In the genomic region with DNA sequence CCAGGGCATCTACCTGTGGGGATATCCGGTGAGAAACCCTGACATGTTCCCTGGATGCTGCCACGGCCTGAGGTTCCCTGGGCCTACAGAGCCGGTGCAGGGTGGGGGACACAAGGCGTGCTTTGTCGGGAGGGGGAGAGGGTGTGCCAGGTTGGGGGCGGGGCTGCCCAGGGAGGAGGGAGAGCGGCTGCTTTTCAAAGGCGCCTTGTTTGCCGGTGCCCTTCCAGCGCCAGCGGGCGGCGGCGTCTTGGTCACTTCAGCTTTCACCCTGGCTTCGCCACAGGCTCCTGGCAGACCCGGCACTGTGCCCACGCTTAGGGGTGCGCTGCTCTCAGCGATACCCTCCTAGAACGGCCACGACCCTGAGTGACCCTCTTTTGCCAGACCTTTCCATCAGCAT, we compare ENCODE assay signal across 8 mouse cellular contexts. TPM values are rescaled to one million over a fixed set of nuclear protein-coding genes. Genes with fewer than 3 reads are reported as not detected.
DNase-seq lines count a peak whose midpoint lies in the region; ATAC-seq and TF ChIP-seq lines count a peak whose summit lies in the region.

No protein-coding gene starts in this region.

- peaks cover 41% of the 10 kb centered on the region for H3K36me3 ChIP-seq in kidney, embryonic 15.5 days
- H3K36me3 ChIP-seq in kidney, adult 2 months (ENCODE audit: control insufficient read depth, insufficient read depth, low read length), result peaks cover 2% of the 10 kb centered on the region; the same call in 1 of the 2 replicates
- peaks cover 42% of the 10 kb centered on the region for H3K36me3 ChIP-seq in forebrain, embryonic 14.5 days (ENCODE audit: control insufficient read depth, insufficient read depth, low read length)
- peaks cover 24% of the 10 kb centered on the region for H3K36me3 ChIP-seq in midbrain, postnatal 0 days (ENCODE audit: insufficient read depth, low read length)

- no peak for TF ChIP-seq CTCF in kidney, adult 2 months (conservative IDR thresholded peaks at IDR 0.05; ENCODE audit: insufficient read depth, insufficient read length, low read depth, low read length)
- no peak for TF ChIP-seq CTCF in midbrain, postnatal 0 days (IDR thresholded peaks at IDR 0.05)

- H3K9me3 ChIP-seq in kidney, embryonic 15.5 days (replicated peaks), result no peaks in the 10 kb centered on the region
- H3K9me3 ChIP-seq in forebrain, embryonic 14.5 days (replicated peaks; ENCODE audit: control insufficient read depth, low read length), result no peaks in the 10 kb centered on the region
- no peaks in the 10 kb centered on the region for H3K9me3 ChIP-seq in midbrain, postnatal 0 days (ENCODE audit: low read length)

- no peak for DNase-seq in kidney, adult 2 months
- peak; percentile 64 for DNase-seq in cerebellum, adult 9-11 months
- DNase-seq in forebrain, embryonic 14.5 days (ENCODE audit: low spot score), result peak; percentile 63
- DNase-seq in left cerebral cortex, adult 18-20 months (ENCODE audit: low spot score in 2 of 2), result peak; percentile 55 to 60
- DNase-seq in midbrain, postnatal 0 days (ENCODE audit: low spot score), result peak; percentile 51
- DNase-seq in urinary bladder, postnatal 36 days (ENCODE audit: low spot score in 2 of 2), result no peak

- H3K4me1 ChIP-seq in kidney, embryonic 15.5 days, result peaks cover 47% of the 10 kb centered on the region
- H3K4me1 ChIP-seq in kidney, adult 2 months (ENCODE audit: control insufficient read depth, insufficient read depth, low read length), result no peaks in the 10 kb centered on the region
- H3K4me1 ChIP-seq in forebrain, embryonic 14.5 days (ENCODE audit: control insufficient read depth, insufficient read depth, low read length), result peaks cover 17% of the 10 kb centered on the region
- H3K4me1 ChIP-seq in midbrain, postnatal 0 days (ENCODE audit: insufficient read depth, low read length), result no peaks in the 10 kb centered on the region

- H3K27me3 ChIP-seq in kidney, embryonic 15.5 days, result peaks cover 42% of the 10 kb centered on the region
- H3K27me3 ChIP-seq in kidney, adult 2 months (replicated peaks; ENCODE audit: control insufficient read depth, insufficient read depth, low read length), result no peaks in the 10 kb centered on the region
- no peaks in the 10 kb centered on the region for H3K27me3 ChIP-seq in forebrain, embryonic 14.5 days (replicated peaks; ENCODE audit: control insufficient read depth, insufficient read depth, low read length)
- H3K27me3 ChIP-seq in midbrain, postnatal 0 days (ENCODE audit: insufficient read depth, low read length), result no peaks in the 10 kb centered on the region

- H3K27ac ChIP-seq in kidney, embryonic 15.5 days, result no peak overlapping the region
- H3K27ac ChIP-seq in kidney, adult 2 months (ENCODE audit: insufficient read depth, low read depth, low read length), result no peak overlapping the region
- peak overlapping the region; percentile 14; the same call in 1 of the 2 replicates for H3K27ac ChIP-seq in forebrain, embryonic 14.5 days (ENCODE audit: low read depth, low read length)
- no peak overlapping the region for H3K27ac ChIP-seq in midbrain, postnatal 0 days (ENCODE audit: low read depth, low read length)

- no peak for TF ChIP-seq POLR2A in kidney, adult 2 months (IDR thresholded peaks at IDR 0.05; ENCODE audit: low read depth, low read length)

- peak overlapping the region; percentile 57 for H3K4me2 ChIP-seq in kidney, embryonic 15.5 days
- peak overlapping the region; percentile 62 for H3K4me2 ChIP-seq in forebrain, embryonic 14.5 days (ENCODE audit: low read length)
- peak overlapping the region; percentile 49 for H3K4me2 ChIP-seq in midbrain, postnatal 0 days (ENCODE audit: low read depth, low read length, poor library complexity, severe bottlenecking)

- H3K4me3 ChIP-seq in kidney, embryonic 15.5 days (replicated peaks), result peak overlapping the region; percentile 27
- H3K4me3 ChIP-seq in kidney, adult 2 months (ENCODE audit: insufficient read depth, low read depth, low read length), result no peak overlapping the region
- H3K4me3 ChIP-seq in forebrain, embryonic 14.5 days (ENCODE audit: low read depth, low read length), result peak overlapping the region; percentile 29
- peak overlapping the region; percentile 28 for H3K4me3 ChIP-seq in midbrain, postnatal 0 days (ENCODE audit: low read depth, low read length)

- peak overlapping the region; percentile 19; the same call in 1 of the 2 replicates for H3K9ac ChIP-seq in kidney, embryonic 15.5 days
- peak overlapping the region; percentile 57 for H3K9ac ChIP-seq in forebrain, embryonic 14.5 days (ENCODE audit: low read length)
- H3K9ac ChIP-seq in midbrain, postnatal 0 days (replicated peaks; ENCODE audit: low read length, poor library complexity, severe bottlenecking), result 0 out of 2 replicates have a peak overlapping the region, but pooled peaks have one; percentile 39

- 14% methylated on average over 18 of the region's 21 CpGs for WGBS in kidney, embryonic 15.5 days
- WGBS in kidney, adult 2 months, result 13% methylated on average over 21 of the region's 21 CpGs
- 4% methylated on average over 21 of the region's 21 CpGs for WGBS in forebrain, embryonic 14.5 days
- WGBS in midbrain, postnatal 0 days, result 16% methylated on average over 20 of the region's 21 CpGs

- peak; percentile 7; the same call in 1 of the 2 replicates for ATAC-seq in kidney, embryonic 15.5 days (replicated peaks; ENCODE audit: low FRiP score)
- peak; percentile 58 for ATAC-seq in forebrain, embryonic 14.5 days
- no peak for ATAC-seq in midbrain, postnatal 0 days (ENCODE audit: low FRiP score)
- no peak for ATAC-seq in erythroid progenitor cell, adult 5-6 weeks (replicated peaks; ENCODE audit: low FRiP score, poor library complexity, severe bottlenecking)

RNA-seq across cellular contexts. Expression of gene Col11a2, which starts 0.8 kb away (rescaled TPM):
- polyA plus RNA-seq in kidney, embryonic 15.5 days (2015; fragmentation: Nextera tagmentation; extraction: Ambion mirVana), result 2.2 and 6.6 TPM in 2 replicates
- polyA plus RNA-seq in kidney, adult 2 months (2012; rRNA removed), result 0.35 and 0.39 TPM in 2 replicates
- polyA plus RNA-seq in forebrain, embryonic 14.5 days (2014; fragmentation: Nextera tagmentation; extraction: Ambion mirVana), result 0.95 and 1.6 TPM in 2 replicates
- 10 to 100 TPM; 14.5 to 14.6 TPM for total RNA-seq in left cerebral cortex, adult 18-20 months (2021)
- 17.9 and 24.3 TPM in 2 replicates for total RNA-seq in midbrain, postnatal 0 days (2014; rRNA removed)
- 4.1 and 4.6 TPM in 2 replicates for polyA plus RNA-seq in midbrain, postnatal 0 days (2015; fragmentation: Nextera tagmentation; extraction: Ambion mirVana)
- 0.36 and 0.42 TPM in 2 replicates for total RNA-seq in erythroid progenitor cell, adult 5-6 weeks (2015; ENCODE audit: low replicate concordance)
- 2.1 and 2.9 TPM in 2 replicates for total RNA-seq in erythroid progenitor cell, adult 5-6 weeks (2017; ENCODE audit: low replicate concordance)

RNA-seq across cellular contexts. Expression of gene Rxrb, which starts 6.8 kb away (rescaled TPM):
- 50.5 and 53.0 TPM in 2 replicates for polyA plus RNA-seq in kidney, embryonic 15.5 days (2015; fragmentation: Nextera tagmentation; extraction: Ambion mirVana)
- polyA plus RNA-seq in kidney, adult 2 months (2012; rRNA removed), result 49.3 and 59.2 TPM in 2 replicates
- polyA plus RNA-seq in forebrain, embryonic 14.5 days (2014; fragmentation: Nextera tagmentation; extraction: Ambion mirVana), result 21.4 and 27.7 TPM in 2 replicates
- total RNA-seq in left cerebral cortex, adult 18-20 months (2021), result 10 to 100 TPM; 80.6 to 84.1 TPM
- 53.6 and 61.2 TPM in 2 replicates for total RNA-seq in midbrain, postnatal 0 days (2014; rRNA removed)
- polyA plus RNA-seq in midbrain, postnatal 0 days (2015; fragmentation: Nextera tagmentation; extraction: Ambion mirVana), result 52.7 and 53.7 TPM in 2 replicates
- total RNA-seq in erythroid progenitor cell, adult 5-6 weeks (2015; ENCODE audit: low replicate concordance), result 5.4 and 8.4 TPM in 2 replicates
- 11.5 and 14.5 TPM in 2 replicates for total RNA-seq in erythroid progenitor cell, adult 5-6 weeks (2017; ENCODE audit: low replicate concordance)

RNA-seq across cellular contexts. Expression of gene Slc39a7, which starts 7.0 kb away (rescaled TPM):
- polyA plus RNA-seq in kidney, embryonic 15.5 days (2015; fragmentation: Nextera tagmentation; extraction: Ambion mirVana), result 197 and 211 TPM in 2 replicates
- 90.4 and 106 TPM in 2 replicates for polyA plus RNA-seq in kidney, adult 2 months (2012; rRNA removed)
- polyA plus RNA-seq in forebrain, embryonic 14.5 days (2014; fragmentation: Nextera tagmentation; extraction: Ambion mirVana), result 78.3 and 84.1 TPM in 2 replicates
- 100 to 1,000 TPM in 1 of 2 experiments, 10 to 100 TPM in 1; 96.1 to 101 TPM for total RNA-seq in left cerebral cortex, adult 18-20 months (2021)
- 170 and 229 TPM in 2 replicates for total RNA-seq in midbrain, postnatal 0 days (2014; rRNA removed)
- polyA plus RNA-seq in midbrain, postnatal 0 days (2015; fragmentation: Nextera tagmentation; extraction: Ambion mirVana), result 152 and 156 TPM in 2 replicates
- total RNA-seq in erythroid progenitor cell, adult 5-6 weeks (2015; ENCODE audit: low replicate concordance), result 2.5 and 8.6 TPM in 2 replicates
- 18.9 and 20.7 TPM in 2 replicates for total RNA-seq in erythroid progenitor cell, adult 5-6 weeks (2017; ENCODE audit: low replicate concordance)

RNA-seq across cellular contexts. Expression of gene H2-Ke6, which starts 10.6 kb away (rescaled TPM):
- 51.7 and 52.5 TPM in 2 replicates for polyA plus RNA-seq in kidney, embryonic 15.5 days (2015; fragmentation: Nextera tagmentation; extraction: Ambion mirVana)
- polyA plus RNA-seq in kidney, adult 2 months (2012; rRNA removed), result 165 and 208 TPM in 2 replicates
- 60.2 and 75.4 TPM in 2 replicates for polyA plus RNA-seq in forebrain, embryonic 14.5 days (2014; fragmentation: Nextera tagmentation; extraction: Ambion mirVana)
- 10 to 100 TPM; 39.3 to 43.2 TPM for total RNA-seq in left cerebral cortex, adult 18-20 months (2021)
- 58.4 and 67.6 TPM in 2 replicates for total RNA-seq in midbrain, postnatal 0 days (2014; rRNA removed)
- 53.6 and 54.7 TPM in 2 replicates for polyA plus RNA-seq in midbrain, postnatal 0 days (2015; fragmentation: Nextera tagmentation; extraction: Ambion mirVana)
- total RNA-seq in erythroid progenitor cell, adult 5-6 weeks (2015; ENCODE audit: low replicate concordance), result 40.4 and 50.3 TPM in 2 replicates
- total RNA-seq in erythroid progenitor cell, adult 5-6 weeks (2017; ENCODE audit: low replicate concordance), result 10.8 and 14.9 TPM in 2 replicates

RNA-seq across cellular contexts. Expression of gene Ring1, which starts 14.0 kb away (rescaled TPM):
- 20.3 and 21.7 TPM in 2 replicates for polyA plus RNA-seq in kidney, embryonic 15.5 days (2015; fragmentation: Nextera tagmentation; extraction: Ambion mirVana)
- polyA plus RNA-seq in kidney, adult 2 months (2012; rRNA removed), result 30.4 and 36.3 TPM in 2 replicates
- 6.7 and 7.4 TPM in 2 replicates for polyA plus RNA-seq in forebrain, embryonic 14.5 days (2014; fragmentation: Nextera tagmentation; extraction: Ambion mirVana)
- 10 to 100 TPM; 31.6 to 34.6 TPM for total RNA-seq in left cerebral cortex, adult 18-20 months (2021)
- total RNA-seq in midbrain, postnatal 0 days (2014; rRNA removed), result 19.5 and 23.4 TPM in 2 replicates
- polyA plus RNA-seq in midbrain, postnatal 0 days (2015; fragmentation: Nextera tagmentation; extraction: Ambion mirVana), result 17.3 and 19.5 TPM in 2 replicates
- total RNA-seq in erythroid progenitor cell, adult 5-6 weeks (2015; ENCODE audit: low replicate concordance), result 1.3 and 2.5 TPM in 2 replicates
- total RNA-seq in erythroid progenitor cell, adult 5-6 weeks (2017; ENCODE audit: low replicate concordance), result 1.9 and 2.0 TPM in 2 replicates

Comparison
In these comparisons a context has a peak if more than half of its experiments do, and no peak if none do; other contexts are left out.
1. ATAC-seq: peak in kidney, embryonic 15.5 days (single experiment) and forebrain, embryonic 14.5 days (single experiment); none in midbrain, postnatal 0 days (single experiment) and erythroid progenitor cell, adult 5-6 weeks (single experiment).
2. DNase-seq: peak in cerebellum, adult 9-11 months (single experiment), forebrain, embryonic 14.5 days (single experiment), left cerebral cortex, adult 18-20 months (2 of 2) and midbrain, postnatal 0 days (single experiment); none in kidney, adult 2 months (single experiment) and urinary bladder, postnatal 36 days (0 of 2).
3. Peak in every context shown above with its lines, with median percentiles within 50 percentile points of each other: H3K4me2 ChIP-seq and H3K9ac ChIP-seq.